Mouse (Mus musculus) lung, postnatal 0 days (tissue): ENCODE measurements around the gene Hist1h4h.
"Not testable (repeated sequence)": the region's sequence is repeated elsewhere in the genome, so short reads cannot be mapped to it uniquely, and the experiment has no call there.

Experiments
- CTCF ChIP-seq: IDR thresholded peaks from 2 replicates; pipeline ENCODE4 v1.5.1; 2016; ENCODE audit warnings: antibody characterized with exemption, mild to moderate bottlenecking
- EP300 ChIP-seq: IDR thresholded peaks from 2 replicates; pipeline ENCODE4 v1.6.1; 2016; ENCODE audit warnings: antibody characterized with exemption, mild to moderate bottlenecking, control low read depth

DNA sequence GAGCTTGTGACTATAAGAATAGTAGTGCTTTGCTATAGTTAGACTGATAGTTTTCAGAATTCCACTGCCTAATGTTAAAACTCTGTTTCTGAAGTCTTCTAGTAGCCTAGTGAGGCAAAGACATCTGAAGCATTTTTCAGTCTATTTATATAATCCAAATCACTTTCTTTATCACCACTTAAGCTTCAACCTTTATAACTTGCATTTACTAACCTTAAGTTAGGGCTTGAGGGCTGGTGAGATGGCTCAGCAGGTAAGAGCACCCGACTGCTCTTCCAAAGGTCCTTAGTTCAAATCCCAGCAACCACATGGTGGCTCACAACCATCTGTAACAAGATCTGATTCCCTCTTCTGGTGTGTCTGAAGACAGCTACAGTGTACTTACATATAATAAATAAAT, 9.0 kb downstream of the Hist1h4h start:
- TF ChIP-seq EP300, CTCF: not testable (repeated sequence)
